Mouse (Mus musculus): ENCODE measurements around the gene Gtsf1l. TPM values are rescaled to one million over a fixed set of nuclear protein-coding genes. Genes with fewer than 3 reads are reported as not detected.
A peak's percentile ranks its signal among the peaks of the same experiment; 100 is the strongest.

Gtsf1l gene
- polyA plus RNA-seq, 1 experiment from 2014 or later = not detected

DNA sequence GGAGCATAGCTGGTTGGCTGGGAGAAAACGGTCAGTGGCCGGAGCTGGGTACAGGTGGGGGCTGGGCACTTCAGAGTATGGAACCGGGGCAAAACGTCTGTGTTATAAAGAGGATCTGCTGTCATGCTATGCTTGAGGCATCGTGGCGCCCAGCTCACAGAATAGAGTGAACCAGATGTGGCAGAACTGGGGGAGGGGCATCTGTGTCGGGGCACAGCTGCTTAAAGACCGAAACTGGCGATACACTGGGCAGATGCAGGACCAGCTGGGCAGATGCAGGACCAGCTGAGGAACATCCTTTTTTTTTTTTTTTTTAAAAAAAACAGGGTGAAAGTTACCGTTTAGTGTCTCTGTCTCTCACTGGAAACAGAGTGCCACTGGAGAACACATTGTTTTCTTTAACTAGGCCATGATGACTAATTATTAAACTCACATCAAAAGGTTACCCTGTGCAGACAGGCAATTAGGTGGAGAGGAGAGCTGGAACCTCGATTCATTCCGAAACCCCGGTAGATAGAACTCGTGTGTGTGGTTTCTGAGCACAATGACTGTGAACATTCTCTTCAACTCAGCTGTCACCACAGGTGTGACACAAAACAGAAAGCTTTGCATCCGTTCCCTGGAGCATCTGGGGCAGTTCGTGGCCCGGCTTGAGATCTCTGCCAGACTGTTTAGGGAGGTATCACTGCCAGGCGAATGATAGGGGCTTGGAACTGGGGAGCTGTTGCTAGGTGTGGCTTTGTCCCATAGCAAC, 15.4 kb upstream of the Gtsf1l start:
- Histone ChIP-seq H3K27ac (no peak overlapping the region), H3K9me3 (replicated peaks) (no peaks in the 10 kb centered on the region), H3K36me3 (no peaks in the 10 kb centered on the region), H3K4me3 (no peak overlapping the region), H3K4me1 (peaks cover 29% of the 10 kb centered on the region), H3K27me3 (ENCODE audit: low read depth, poor library complexity, severe bottlenecking) (peaks cover 8% of the 10 kb centered on the region; the same call in 1 of the 2 replicates)
- peak; percentile 40 for DNase-seq (ENCODE audit: low spot score)
- 54% methylated on average over 18 of the region's 18 CpGs for WGBS

DNA sequence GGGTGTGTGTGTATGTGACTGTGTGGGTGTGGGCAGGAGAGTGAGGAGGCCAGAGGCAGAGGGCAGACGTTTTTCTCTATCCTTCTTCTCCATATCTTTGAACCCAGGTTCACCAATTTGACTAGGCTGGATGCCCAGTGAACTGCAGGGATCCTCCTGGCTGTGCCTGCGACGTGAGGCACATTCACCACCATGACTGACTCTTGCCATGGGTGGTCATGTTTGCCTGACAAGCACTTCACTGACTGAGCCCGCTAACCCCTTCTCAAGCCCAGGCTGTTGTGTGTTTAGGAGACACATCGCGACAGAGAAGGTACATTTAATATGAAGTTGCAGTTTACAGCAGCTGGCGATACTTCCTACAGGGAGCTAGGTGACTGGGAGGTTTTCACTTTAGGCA, 14.6 kb upstream of the Gtsf1l start:
- no peak overlapping the region for H3K27ac ChIP-seq
- no peak overlapping the region for H3K4me3 ChIP-seq
- H3K27me3 ChIP-seq (ENCODE audit: low read depth, poor library complexity, severe bottlenecking) = peaks cover 8% of the 10 kb centered on the region; the same call in 1 of the 2 replicates
- no peaks in the 10 kb centered on the region for H3K9me3 ChIP-seq (replicated peaks)
- 71% methylated on average over 7 of the region's 7 CpGs for WGBS
- no peak for DNase-seq (ENCODE audit: low spot score)
- H3K4me1 ChIP-seq = peaks cover 29% of the 10 kb centered on the region
- H3K36me3 ChIP-seq = no peaks in the 10 kb centered on the region

DNA sequence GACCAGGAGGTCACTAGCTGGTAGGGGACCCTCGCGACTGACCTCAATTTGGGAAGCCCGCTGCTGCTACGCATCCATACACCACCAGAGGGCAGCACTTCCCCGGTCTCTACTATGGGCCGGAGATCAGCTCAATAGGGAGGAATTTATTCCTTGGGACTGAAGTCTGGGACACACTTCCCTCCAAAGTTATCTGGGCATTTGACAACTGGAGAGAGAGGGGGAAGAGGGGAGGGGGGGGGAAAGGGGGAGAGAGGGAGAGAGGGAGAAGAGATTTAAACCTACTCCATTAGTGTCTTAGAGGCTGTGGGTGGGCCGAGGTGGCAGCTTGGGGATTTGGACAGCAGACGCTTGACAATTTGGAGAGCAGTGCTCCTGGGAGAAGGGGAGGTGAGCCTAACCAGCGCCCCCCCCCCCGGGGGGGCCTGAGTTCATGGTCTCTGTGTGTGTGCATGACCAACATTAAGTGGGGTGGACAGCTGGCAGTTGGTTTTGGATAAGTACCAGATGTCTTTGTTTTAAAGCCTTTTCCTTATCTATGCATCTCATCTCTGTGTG, 14.1 kb upstream of the Gtsf1l start:
- no peak overlapping the region for H3K4me3 ChIP-seq
- H3K9me3 ChIP-seq (replicated peaks) = no peaks in the 10 kb centered on the region
- peak; percentile 91 for DNase-seq (ENCODE audit: low spot score)
- no peak overlapping the region for H3K27ac ChIP-seq
- H3K27me3 ChIP-seq (ENCODE audit: low read depth, poor library complexity, severe bottlenecking) = peaks cover 8% of the 10 kb centered on the region; the same call in 1 of the 2 replicates
- 11% methylated on average over 10 of the region's 10 CpGs for WGBS
- no peaks in the 10 kb centered on the region for H3K36me3 ChIP-seq
- peaks cover 29% of the 10 kb centered on the region for H3K4me1 ChIP-seq

DNA sequence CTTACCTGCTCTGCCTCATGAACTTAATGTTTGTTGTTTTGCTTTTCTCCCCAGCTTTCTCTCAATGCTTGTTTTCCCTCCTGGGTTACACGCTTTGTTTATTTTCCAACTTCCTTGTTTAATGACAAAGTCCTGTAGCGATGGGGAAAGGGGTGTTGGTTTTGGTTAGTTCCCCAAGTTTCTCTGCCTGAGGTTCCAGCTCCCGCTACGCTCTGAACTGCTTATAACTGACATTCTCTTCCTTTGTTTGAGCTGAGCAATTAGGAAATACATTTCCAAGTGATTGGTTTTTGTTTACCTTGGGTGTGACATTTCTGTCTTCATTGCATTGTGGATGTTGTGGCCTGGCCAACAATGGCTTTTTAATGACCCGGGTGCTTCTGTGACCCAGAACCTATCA, 12.9 kb upstream of the Gtsf1l start:
- 79% methylated on average over 5 of the region's 5 CpGs for WGBS
- H3K27me3 ChIP-seq (ENCODE audit: low read depth, poor library complexity, severe bottlenecking) = peaks cover 8% of the 10 kb centered on the region; the same call in 1 of the 2 replicates
- H3K27ac ChIP-seq = no peak overlapping the region
- DNase-seq (ENCODE audit: low spot score) = no peak
- H3K4me3 ChIP-seq = no peak overlapping the region
- H3K9me3 ChIP-seq (replicated peaks) = no peaks in the 10 kb centered on the region
- peaks cover 29% of the 10 kb centered on the region for H3K4me1 ChIP-seq
- no peaks in the 10 kb centered on the region for H3K36me3 ChIP-seq

DNA sequence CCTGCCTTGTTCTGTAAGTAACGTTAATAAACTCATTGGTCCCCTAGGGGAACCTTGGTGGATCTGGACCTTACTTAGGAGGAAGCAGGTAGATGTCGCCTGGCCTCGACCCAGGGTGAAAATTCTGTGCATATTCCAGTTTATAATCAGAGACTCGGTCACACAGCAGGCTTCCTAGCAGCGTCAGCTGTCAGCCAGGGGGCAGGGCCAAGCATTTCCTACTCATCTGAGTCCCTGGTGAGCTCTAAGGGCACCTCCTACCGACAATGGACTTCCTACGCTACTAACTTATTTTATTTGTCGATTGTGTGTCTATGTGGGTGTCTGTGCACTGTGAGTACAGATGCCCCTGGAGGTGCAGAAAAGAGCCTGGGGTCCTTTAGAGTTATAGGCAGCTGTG, 12.3 kb upstream of the Gtsf1l start:
- Histone ChIP-seq H3K27me3 (ENCODE audit: low read depth, poor library complexity, severe bottlenecking) (peaks cover 8% of the 10 kb centered on the region; the same call in 1 of the 2 replicates), H3K27ac (no peak overlapping the region), H3K4me1 (peaks cover 29% of the 10 kb centered on the region), H3K4me3 (no peak overlapping the region), H3K9me3 (replicated peaks) (no peaks in the 10 kb centered on the region), H3K36me3 (no peaks in the 10 kb centered on the region)
- DNase-seq (ENCODE audit: low spot score) = no peak
- WGBS = 60% methylated on average over 8 of the region's 8 CpGs

DNA sequence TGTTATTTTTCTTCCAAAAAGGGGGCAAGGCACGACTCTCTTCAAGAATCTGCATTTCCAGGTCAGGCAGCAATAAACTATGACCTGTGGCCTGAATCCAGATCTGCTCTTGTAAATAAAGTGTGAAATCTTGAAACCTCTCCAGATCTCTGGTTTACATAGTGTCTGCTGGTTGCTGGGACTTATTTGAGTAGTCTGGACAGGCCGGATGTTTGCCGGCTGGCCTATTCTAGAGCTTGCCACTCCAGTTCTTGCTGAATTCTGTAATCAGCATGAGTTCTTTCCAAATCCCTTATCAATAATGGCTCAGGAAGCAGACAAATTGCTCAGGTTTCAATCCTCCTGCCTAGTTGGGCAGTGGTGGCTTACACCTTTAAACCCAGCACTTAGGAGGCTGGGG, 8.1 kb upstream of the Gtsf1l start:
- no peaks in the 10 kb centered on the region for H3K9me3 ChIP-seq (replicated peaks)
- no peaks in the 10 kb centered on the region for H3K36me3 ChIP-seq
- peaks cover 8% of the 10 kb centered on the region; the same call in 1 of the 2 replicates for H3K27me3 ChIP-seq (ENCODE audit: low read depth, poor library complexity, severe bottlenecking)
- DNase-seq (ENCODE audit: low spot score) = no peak
- no peak overlapping the region for H3K4me3 ChIP-seq
- 75% methylated on average over 3 of the region's 3 CpGs for WGBS
- H3K27ac ChIP-seq = no peak overlapping the region
- H3K4me1 ChIP-seq = peaks cover 10% of the 10 kb centered on the region; the same call in 1 of the 2 replicates

DNA sequence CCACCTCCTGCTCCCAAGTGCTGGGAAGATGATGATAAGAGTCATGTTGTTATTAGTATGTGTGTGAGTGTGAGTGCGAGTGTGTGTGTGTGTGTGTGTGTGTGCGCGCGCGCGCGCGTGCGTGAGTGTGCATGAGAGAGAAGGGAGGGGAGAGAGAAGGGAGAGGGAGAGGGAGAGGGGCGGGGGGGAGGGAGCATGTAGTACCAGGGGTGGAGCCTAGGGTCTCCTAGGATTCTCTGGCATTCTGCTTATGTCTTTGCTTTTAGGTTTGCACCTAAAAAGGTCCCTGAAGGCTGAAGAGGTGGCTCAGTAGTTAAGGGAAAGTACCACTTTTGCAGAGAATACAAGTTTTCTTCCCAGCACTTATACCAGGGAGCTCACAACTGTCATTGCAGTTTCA, 7.3 kb upstream of the Gtsf1l start:
- H3K36me3 ChIP-seq = no peaks in the 10 kb centered on the region
- H3K9me3 ChIP-seq (replicated peaks) = no peaks in the 10 kb centered on the region
- H3K27ac ChIP-seq = no peak overlapping the region
- no peak for DNase-seq (ENCODE audit: low spot score)
- WGBS = 87% methylated on average over 10 of the region's 10 CpGs
- H3K4me1 ChIP-seq = peaks cover 5% of the 10 kb centered on the region; the same call in 1 of the 2 replicates
- no peak overlapping the region for H3K4me3 ChIP-seq
- peaks cover 3% of the 10 kb centered on the region; the same call in 1 of the 2 replicates for H3K27me3 ChIP-seq (ENCODE audit: low read depth, poor library complexity, severe bottlenecking)

DNA sequence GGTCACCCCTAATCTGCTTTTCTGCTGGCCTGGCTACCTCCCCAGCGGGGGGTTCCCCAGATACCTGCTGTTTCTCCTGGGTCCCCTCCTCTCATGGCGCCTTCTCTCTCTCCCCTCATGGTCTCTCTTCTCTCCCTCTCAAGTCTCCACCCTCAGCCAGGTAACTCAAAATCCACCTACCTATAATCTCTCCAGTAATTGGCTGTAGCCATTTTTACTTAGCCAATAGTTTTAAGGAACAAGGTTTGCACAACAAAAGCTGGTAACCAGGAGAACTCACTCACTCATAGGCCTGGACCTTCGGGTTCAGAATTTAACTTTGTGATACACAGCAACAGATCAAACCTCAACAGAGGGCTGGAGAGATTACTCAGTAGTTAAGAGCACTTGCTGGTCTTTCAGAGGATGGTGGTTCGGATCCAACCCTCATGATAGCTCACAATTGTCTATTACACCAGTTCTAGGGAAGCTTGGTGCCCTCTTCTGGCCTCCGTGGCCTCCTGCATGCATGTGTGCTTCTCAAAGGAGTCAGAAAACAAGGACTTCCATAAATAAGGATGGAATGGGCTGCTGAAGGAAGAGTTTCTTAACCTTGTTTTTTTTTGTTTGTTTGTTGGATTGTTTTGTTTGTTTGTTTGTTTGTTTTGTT, 1.9 kb upstream of the Gtsf1l start:
- 73% methylated on average over 5 of the region's 5 CpGs for WGBS
- no peak overlapping the region for H3K27ac ChIP-seq
- no peak overlapping the region for H3K4me3 ChIP-seq
- peaks cover 8% of the 10 kb centered on the region for H3K36me3 ChIP-seq
- no peaks in the 10 kb centered on the region for H3K4me1 ChIP-seq
- no peaks in the 10 kb centered on the region for H3K9me3 ChIP-seq (replicated peaks)
- no peaks in the 10 kb centered on the region for H3K27me3 ChIP-seq (ENCODE audit: low read depth, poor library complexity, severe bottlenecking)
- no peak for DNase-seq (ENCODE audit: low spot score)

DNA sequence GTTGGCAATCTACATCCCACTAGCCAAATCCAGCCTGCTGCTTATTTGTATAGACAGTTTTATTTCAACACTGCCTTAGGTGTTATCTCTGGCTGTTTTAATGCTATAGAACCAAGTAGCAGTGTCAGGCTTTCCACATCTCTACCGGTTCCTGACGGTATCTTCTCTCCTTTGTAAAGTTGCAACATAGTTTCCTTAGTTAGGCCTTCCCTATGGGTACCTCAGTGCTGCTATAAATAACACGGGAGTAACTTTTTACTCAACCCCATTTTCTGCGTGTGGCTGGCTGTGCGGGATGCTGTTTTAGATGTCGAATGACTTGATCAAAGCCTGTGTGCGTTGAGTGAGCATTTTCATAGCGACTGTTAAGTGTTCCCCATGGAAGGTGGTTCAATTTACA, 1.1 kb downstream of the Gtsf1l start:
- no peak overlapping the region for H3K27ac ChIP-seq
- H3K9me3 ChIP-seq (replicated peaks) = no peaks in the 10 kb centered on the region
- H3K4me3 ChIP-seq = no peak overlapping the region
- 89% methylated on average over 8 of the region's 8 CpGs for WGBS
- peaks cover 32% of the 10 kb centered on the region for H3K36me3 ChIP-seq
- no peaks in the 10 kb centered on the region for H3K4me1 ChIP-seq
- no peak for DNase-seq (ENCODE audit: low spot score)
- H3K27me3 ChIP-seq (ENCODE audit: low read depth, poor library complexity, severe bottlenecking) = no peaks in the 10 kb centered on the region

DNA sequence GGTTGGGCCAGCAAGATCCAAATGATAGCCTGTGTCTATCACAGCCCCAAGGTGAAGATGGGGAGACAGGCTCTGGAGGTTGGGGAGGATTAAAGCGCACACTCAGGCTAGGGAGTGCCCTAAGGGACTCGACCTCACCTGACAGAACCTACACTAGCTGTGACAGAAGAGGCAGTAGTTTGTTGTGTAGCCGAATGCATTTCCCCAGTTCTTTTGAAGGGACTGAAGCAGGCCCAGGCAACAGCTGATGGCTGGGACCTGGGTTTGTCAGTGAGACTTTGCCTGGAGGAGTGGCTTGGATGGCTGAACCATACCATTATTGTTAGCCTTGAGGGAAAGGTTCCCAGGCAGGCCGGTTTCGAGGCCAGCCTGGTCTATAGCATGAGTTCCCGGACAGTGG, 2.6 kb downstream of the Gtsf1l start:
- DNase-seq (ENCODE audit: low spot score) = no peak
- Histone ChIP-seq H3K4me3 (no peak overlapping the region), H3K9me3 (replicated peaks) (no peaks in the 10 kb centered on the region), H3K27me3 (ENCODE audit: low read depth, poor library complexity, severe bottlenecking) (no peaks in the 10 kb centered on the region), H3K4me1 (no peaks in the 10 kb centered on the region), H3K27ac (no peak overlapping the region), H3K36me3 (peaks cover 44% of the 10 kb centered on the region)
- WGBS = 83% methylated on average over 6 of the region's 6 CpGs

DNA sequence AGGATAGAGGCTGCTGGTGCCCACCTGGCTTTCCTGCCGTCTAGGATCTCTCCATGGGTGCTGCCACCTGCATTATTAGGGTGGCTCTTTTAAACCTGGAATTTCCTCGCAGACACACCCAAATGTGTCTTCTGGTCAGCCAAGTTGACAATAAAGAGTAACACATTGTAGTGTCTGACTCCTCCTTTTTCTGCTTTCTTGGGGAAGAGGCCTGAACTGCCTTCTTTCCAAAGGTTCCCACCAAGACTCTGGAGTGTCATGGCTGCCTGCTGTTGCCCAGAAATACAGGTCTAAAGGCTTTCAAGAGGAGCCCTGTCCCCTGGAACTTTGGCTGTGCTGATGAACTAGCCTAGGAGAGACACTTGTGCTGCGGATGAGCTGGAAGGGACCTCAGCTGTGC, 3.1 kb downstream of the Gtsf1l start:
- Histone ChIP-seq H3K4me3 (no peak overlapping the region), H3K36me3 (peaks cover 49% of the 10 kb centered on the region), H3K9me3 (replicated peaks) (no peaks in the 10 kb centered on the region), H3K27me3 (ENCODE audit: low read depth, poor library complexity, severe bottlenecking) (no peaks in the 10 kb centered on the region), H3K4me1 (no peaks in the 10 kb centered on the region), H3K27ac (no peak overlapping the region)
- DNase-seq (ENCODE audit: low spot score) = no peak
- WGBS = 92% methylated on average over 3 of the region's 3 CpGs

DNA sequence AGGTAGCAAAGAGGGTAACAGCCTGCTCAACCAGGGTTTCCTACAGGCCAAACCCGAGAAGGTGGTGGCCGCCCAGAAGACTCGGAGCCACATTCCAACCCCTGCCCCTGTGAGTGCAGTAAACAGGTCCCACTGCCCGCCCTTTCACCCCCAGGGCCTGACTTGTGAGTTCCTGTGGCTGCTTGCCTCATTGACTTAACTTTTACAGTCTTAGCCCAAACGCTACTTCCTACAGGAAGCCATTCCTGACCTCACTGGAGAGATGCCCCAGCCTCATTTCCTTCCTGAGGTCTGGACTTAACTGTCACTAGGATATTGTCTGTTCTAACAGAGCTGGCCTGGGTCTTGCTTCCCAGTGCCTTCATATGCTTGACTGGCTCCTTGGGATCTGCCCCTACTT, 5.1 kb downstream of the Gtsf1l start:
- H3K4me1 ChIP-seq = no peaks in the 10 kb centered on the region
- no peak for DNase-seq (ENCODE audit: low spot score)
- H3K27me3 ChIP-seq (ENCODE audit: low read depth, poor library complexity, severe bottlenecking) = no peaks in the 10 kb centered on the region
- H3K27ac ChIP-seq = no peak overlapping the region
- WGBS = 70% methylated on average over 5 of the region's 5 CpGs
- peaks cover 68% of the 10 kb centered on the region for H3K36me3 ChIP-seq
- no peaks in the 10 kb centered on the region for H3K9me3 ChIP-seq (replicated peaks)
- H3K4me3 ChIP-seq = no peak overlapping the region

DNA sequence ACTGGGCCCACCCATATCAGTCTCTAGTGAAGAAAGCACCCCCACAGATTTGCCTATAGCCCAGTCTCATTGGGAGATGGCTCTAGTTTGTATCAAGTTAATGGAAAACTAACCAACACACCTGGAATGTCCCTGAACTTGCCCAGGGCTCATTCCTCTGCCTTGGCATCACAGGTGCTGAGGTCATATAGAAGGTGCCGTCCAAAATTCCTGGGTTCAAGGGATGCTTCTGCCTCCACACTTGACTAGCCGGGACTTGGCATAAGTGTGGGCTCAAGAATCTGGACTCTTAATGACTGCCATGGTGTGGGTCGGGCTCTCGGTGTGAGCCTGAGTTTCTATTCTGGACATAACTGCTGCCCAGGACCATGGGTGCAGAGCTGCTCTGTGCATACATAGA, 8.6 kb downstream of the Gtsf1l start:
- DNase-seq (ENCODE audit: low spot score) = no peak
- Histone ChIP-seq H3K36me3 (peaks cover 90% of the 10 kb centered on the region), H3K4me3 (no peak overlapping the region), H3K9me3 (replicated peaks) (no peaks in the 10 kb centered on the region), H3K4me1 (no peaks in the 10 kb centered on the region), H3K27me3 (ENCODE audit: low read depth, poor library complexity, severe bottlenecking) (no peaks in the 10 kb centered on the region), H3K27ac (no peak overlapping the region)
- 93% methylated on average over 4 of the region's 4 CpGs for WGBS
